Mouse (Mus musculus): ENCODE data around the gene Vmn2r9. TPM values are rescaled to one million over a fixed set of nuclear protein-coding genes. Genes with fewer than 3 reads are reported as not detected.
"Not testable (repeated sequence)": the region's sequence is repeated elsewhere in the genome, so short reads cannot be mapped to it uniquely, and the experiment has no call there.

Vmn2r9 gene
- not detected in 2 replicates for total RNA-seq (2015; ENCODE audit: low replicate concordance)
- total RNA-seq (2017; ENCODE audit: low replicate concordance), result not detected in 2 replicates

DNA sequence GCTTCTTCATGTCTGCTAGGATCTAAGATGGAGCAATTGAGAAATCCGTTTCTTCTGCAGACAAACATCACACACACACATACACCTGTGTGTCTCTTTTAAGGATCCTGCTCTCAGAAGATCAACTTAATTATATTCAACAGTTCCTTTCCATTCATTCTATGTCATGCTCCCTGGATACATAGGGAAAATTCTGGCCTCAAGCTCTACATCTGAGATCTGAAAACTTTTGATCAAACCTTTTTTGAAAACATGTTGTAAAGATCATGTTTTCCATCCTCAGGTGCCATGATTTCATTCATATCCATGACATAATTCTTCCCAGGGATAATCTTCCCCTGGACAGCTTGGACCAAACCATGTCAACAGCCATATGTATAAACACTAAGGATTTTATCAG lies at the start of gene Vmn2r9:
Vmn2r9 (minus strand) TSS at position 101 of the 400 bp plus-strand sequence.
- ATAC-seq (replicated peaks; ENCODE audit: low FRiP score, poor library complexity, severe bottlenecking), result not testable (repeated sequence)

DNA sequence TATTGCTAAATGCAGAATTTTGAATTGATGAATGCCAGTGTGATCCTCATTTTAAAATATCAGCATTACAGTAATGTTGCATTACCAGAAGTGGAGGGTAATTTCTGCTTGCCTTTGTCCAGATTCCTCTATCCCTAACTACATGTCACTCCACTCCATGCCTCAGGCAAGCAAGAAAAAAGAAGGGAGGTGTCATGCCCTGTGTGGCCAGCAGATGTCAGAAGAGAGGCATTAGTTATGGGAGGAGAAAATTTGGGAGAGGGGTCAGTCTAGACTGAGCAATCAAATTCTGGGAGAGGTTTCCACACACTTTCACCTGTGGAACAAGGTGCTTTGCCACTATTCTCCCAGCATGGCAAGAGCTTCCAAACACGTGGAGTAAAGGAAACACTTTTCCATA lies 14.3 kb upstream of the Vmn2r9 start:
- not testable (repeated sequence) for ATAC-seq (replicated peaks; ENCODE audit: low FRiP score, poor library complexity, severe bottlenecking)

GRCm38 (mm10) chr5:108849466-108849865 lies 2.9 kb downstream of the Vmn2r9 start:
- no peak for ATAC-seq (replicated peaks; ENCODE audit: low FRiP score, poor library complexity, severe bottlenecking)

- ATAC-seq (replicated peaks; ENCODE audit: low FRiP score, poor library complexity, severe bottlenecking), result no peak
These were observed 16.2 kb downstream of the Vmn2r9 start for GRCm38 (mm10) chr5:108836156-108836555.

GRCm38 (mm10) chr5:108823276-108823675 lies 29.1 kb downstream of the Vmn2r9 start:
- no peak for ATAC-seq (replicated peaks; ENCODE audit: low FRiP score, poor library complexity, severe bottlenecking)

DNA sequence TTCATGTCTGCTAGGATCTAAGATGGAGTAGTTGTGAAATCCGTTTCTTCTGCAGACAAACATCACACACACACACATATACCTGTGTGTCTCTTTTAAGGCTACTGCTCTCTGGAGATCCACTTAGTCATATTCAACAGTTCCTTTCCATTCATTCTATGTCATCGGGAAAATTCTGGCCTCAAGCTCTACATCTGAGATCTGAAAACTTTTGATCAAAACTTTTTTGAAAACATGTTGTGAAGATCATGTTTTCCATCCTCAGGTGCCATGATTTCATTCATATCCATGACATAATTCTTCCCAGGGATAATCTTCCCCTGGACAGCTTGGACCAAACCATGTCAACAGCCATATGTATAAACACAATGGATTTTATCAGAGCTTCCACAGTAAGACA lies 43.7 kb downstream of the Vmn2r9 start, which contains the start of gene Vmn2r8:
Vmn2r8 (minus strand) TSS at position 101 of the 400 bp plus-strand sequence.
- ATAC-seq (replicated peaks; ENCODE audit: low FRiP score, poor library complexity, severe bottlenecking), result not testable (repeated sequence)

DNA sequence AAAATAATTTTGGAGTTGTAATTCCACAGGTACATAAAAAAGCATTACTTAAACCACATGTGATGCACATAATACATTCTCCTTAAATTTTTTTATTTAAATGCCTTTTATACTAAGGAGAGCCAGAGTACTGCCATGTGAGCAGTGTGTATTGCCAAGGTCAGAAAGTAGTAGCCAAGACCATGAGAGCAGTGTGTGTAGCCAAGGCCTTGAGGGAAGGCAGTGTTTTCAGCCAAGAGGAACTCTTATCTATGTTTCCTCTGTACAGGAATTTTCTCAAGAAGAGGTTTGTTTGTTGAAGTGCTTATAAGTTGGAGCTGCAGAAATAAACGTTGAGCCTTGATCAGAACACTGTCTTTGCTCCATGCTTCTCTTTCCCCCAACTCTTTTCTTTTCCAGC lies 48.8 kb downstream of the Vmn2r9 start:
- ATAC-seq (replicated peaks; ENCODE audit: low FRiP score, poor library complexity, severe bottlenecking), result no peak

DNA sequence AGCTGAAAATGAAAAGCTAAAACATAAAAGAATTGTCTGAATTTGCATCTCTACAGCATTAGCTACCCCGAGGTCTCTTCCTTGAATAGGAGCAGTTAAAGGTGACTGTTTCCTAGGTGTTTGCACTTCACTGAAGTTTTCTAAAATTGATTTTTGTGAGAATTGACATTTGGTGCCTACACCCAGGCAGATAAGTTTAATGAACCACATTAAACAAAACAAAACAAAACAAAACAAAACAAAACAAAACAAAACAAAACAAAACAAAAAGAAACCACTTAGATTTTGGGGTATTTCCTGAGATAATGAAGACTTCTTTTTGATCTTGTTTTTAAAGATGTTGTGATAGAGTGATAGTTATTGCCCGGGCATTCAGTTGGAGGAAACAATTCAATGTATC lies 57.1 kb downstream of the Vmn2r9 start, which contains the start of gene Tmed11:
Tmed11 (minus strand) TSS at position 101 of the 400 bp plus-strand sequence.
- not testable (repeated sequence) for ATAC-seq (replicated peaks; ENCODE audit: low FRiP score, poor library complexity, severe bottlenecking)

DNA sequence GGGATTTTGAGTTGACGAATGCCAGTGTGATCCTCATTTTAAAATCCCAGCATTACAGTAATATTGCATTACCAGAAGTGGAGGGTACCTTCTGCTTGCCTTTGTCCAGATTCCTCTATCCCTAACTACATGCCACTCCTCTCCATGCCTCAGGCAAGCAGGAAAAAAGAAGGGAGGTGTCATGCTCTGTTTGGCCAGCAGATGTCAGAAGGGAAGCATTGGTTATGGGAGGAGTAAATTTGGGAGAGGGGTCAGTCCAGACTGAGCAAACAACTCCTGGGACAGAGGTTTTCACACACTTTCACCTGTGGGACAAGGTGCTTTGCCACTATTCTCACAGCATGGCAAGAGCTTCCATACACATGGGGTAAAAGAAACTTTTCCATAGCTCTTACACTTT lies 62.0 kb downstream of the Vmn2r9 start:
- not testable (repeated sequence) for ATAC-seq (replicated peaks; ENCODE audit: low FRiP score, poor library complexity, severe bottlenecking)

Other genes with a start within 250 kb of the Vmn2r9 start
- 24.8 and 36.8 TPM in 2 replicates for gene Gak, start 222.8 kb downstream of the Vmn2r9 start, total RNA-seq (2015; ENCODE audit: low replicate concordance)
- gene Gak, start 222.8 kb downstream of the Vmn2r9 start, total RNA-seq (2017; ENCODE audit: low replicate concordance), result 25.4 and 31.9 TPM in 2 replicates
- 3.1 and 12.5 TPM in 2 replicates for gene Tmem175, start 222.8 kb downstream of the Vmn2r9 start, total RNA-seq (2015; ENCODE audit: low replicate concordance)
- 0.70 and 9.2 TPM in 2 replicates for gene Tmem175, start 222.8 kb downstream of the Vmn2r9 start, total RNA-seq (2017; ENCODE audit: low replicate concordance)
- 2.9 and 8.8 TPM in 2 replicates for gene Idua, start 192.3 kb downstream of the Vmn2r9 start, total RNA-seq (2015; ENCODE audit: low replicate concordance)
- 1.1 and 2.7 TPM in 2 replicates for gene Idua, start 192.3 kb downstream of the Vmn2r9 start, total RNA-seq (2017; ENCODE audit: low replicate concordance)
- gene Dgkq, start 182.9 kb downstream of the Vmn2r9 start, total RNA-seq (2015; ENCODE audit: low replicate concordance), result 0.96 and 4.8 TPM in 2 replicates
- 0.70 and 1.3 TPM in 2 replicates for gene Dgkq, start 182.9 kb downstream of the Vmn2r9 start, total RNA-seq (2017; ENCODE audit: low replicate concordance)
- 0.38 and 3.3 TPM in 2 replicates for gene Slc26a1, start 177.0 kb downstream of the Vmn2r9 start, total RNA-seq (2015; ENCODE audit: low replicate concordance)
- gene Slc26a1, start 177.0 kb downstream of the Vmn2r9 start, total RNA-seq (2017; ENCODE audit: low replicate concordance), result 0.68 and 1.4 TPM in 2 replicates
- gene Fgfrl1, start 160.2 kb downstream of the Vmn2r9 start, total RNA-seq (2015; ENCODE audit: low replicate concordance), result 14.0 and 15.2 TPM in 2 replicates
- 18.5 and 21.0 TPM in 2 replicates for gene Fgfrl1, start 160.2 kb downstream of the Vmn2r9 start, total RNA-seq (2017; ENCODE audit: low replicate concordance)
- 2.5 TPM in 1 of 2 replicates, not detected in the other for gene Rnf212, start 77.6 kb downstream of the Vmn2r9 start, total RNA-seq (2015; ENCODE audit: low replicate concordance)
- 3.1 and 5.5 TPM in 2 replicates for gene Rnf212, start 77.6 kb downstream of the Vmn2r9 start, total RNA-seq (2017; ENCODE audit: low replicate concordance)
- gene Tmed11, start 57.2 kb downstream of the Vmn2r9 start, total RNA-seq (2015; ENCODE audit: low replicate concordance), result not detected in 2 replicates
- gene Tmed11, start 57.2 kb downstream of the Vmn2r9 start, total RNA-seq (2017; ENCODE audit: low replicate concordance), result not detected in 2 replicates
- not detected in 2 replicates for gene Vmn2r8, start 43.8 kb downstream of the Vmn2r9 start, total RNA-seq (2015; ENCODE audit: low replicate concordance)
- gene Vmn2r8, start 43.8 kb downstream of the Vmn2r9 start, total RNA-seq (2017; ENCODE audit: low replicate concordance), result not detected in 2 replicates
- gene Vmn2r10, start 153.9 kb upstream of the Vmn2r9 start, total RNA-seq (2015; ENCODE audit: low replicate concordance), result not detected in 2 replicates
- not detected in 2 replicates for gene Vmn2r10, start 153.9 kb upstream of the Vmn2r9 start, total RNA-seq (2017; ENCODE audit: low replicate concordance)
- not detected in 2 replicates for gene Vmn2r11, start 207.0 kb upstream of the Vmn2r9 start, total RNA-seq (2015; ENCODE audit: low replicate concordance)
- 1.4 TPM in 1 of 2 replicates, not detected in the other for gene Vmn2r11, start 207.0 kb upstream of the Vmn2r9 start, total RNA-seq (2017; ENCODE audit: low replicate concordance)
- gene Vmn2r12, start 245.3 kb upstream of the Vmn2r9 start, total RNA-seq (2015; ENCODE audit: low replicate concordance), result not detected in 2 replicates
- gene Vmn2r12, start 245.3 kb upstream of the Vmn2r9 start, total RNA-seq (2017; ENCODE audit: low replicate concordance), result not detected in 2 replicates

Data from erythroblast, adult 5-6 weeks (primary cell).